Mouse (Mus musculus) heart, embryonic 11.5 days (tissue): ENCODE data around the gene Bcl2l1. TPM values are rescaled to one million over a fixed set of nuclear protein-coding genes. Genes with fewer than 3 reads are reported as not detected.
A peak's percentile ranks its signal among the peaks of the same experiment; 100 is the strongest.

Experiments
- ATAC-seq: fragments of 200-750 bp; cut with Nextera tagmentation; replicated peaks from 2 replicates; pipeline ENCODE4 v1.8.0; 2017; ENCODE audit warnings: moderate library complexity; ENCODE audit not compliant: insufficient number of reproducible peaks, low FRiP score, low TSS enrichment
- H3K27ac ChIP-seq: fragments of 300-500 bp; sonication (generic); 2 replicates; pipeline ENCODE4 v1.5.1; 2014; ENCODE audit warnings: mild to moderate bottlenecking, low read depth, low read length
- H3K27me3 ChIP-seq: fragments of 300-500 bp; sonication (generic); 2 replicates; pipeline ENCODE4 v1.6.1; 2014; ENCODE audit warnings: mild to moderate bottlenecking, low read length, mixed read lengths; ENCODE audit not compliant: control insufficient read depth, insufficient read depth
- H3K36me3 ChIP-seq: fragments of 300-500 bp; sonication (generic); 2 replicates; pipeline ENCODE4 v1.6.1; 2014; ENCODE audit warnings: mild to moderate bottlenecking, low read length, moderate library complexity, mixed read lengths; ENCODE audit not compliant: control insufficient read depth, insufficient read depth
- H3K4me1 ChIP-seq: fragments of 300-500 bp; sonication (generic); 2 replicates; pipeline ENCODE4 v1.6.1; 2014; ENCODE audit warnings: low read length; ENCODE audit not compliant: control insufficient read depth, insufficient read depth
- H3K4me2 ChIP-seq: fragments of 300-500 bp; sonication (generic); 2 replicates; pipeline ENCODE4 v1.6.1; 2014; ENCODE audit warnings: mild to moderate bottlenecking, moderate library complexity
- H3K4me3 ChIP-seq: fragments of 300-500 bp; sonication (generic); 2 replicates; pipeline ENCODE4 v1.5.1; 2014; ENCODE audit warnings: low read depth, low read length
- H3K9ac ChIP-seq: fragments of 300-500 bp; sonication (generic); 2 replicates; pipeline ENCODE4 v1.6.1; 2014; ENCODE audit warnings: mild to moderate bottlenecking, low read depth, low read length, moderate library complexity
- H3K9me3 ChIP-seq: fragments of 300-500 bp; sonication (generic); replicated peaks from 2 replicates; pipeline ENCODE4 v1.6.1; 2016; ENCODE audit warnings: low read length; ENCODE audit not compliant: control insufficient read depth
- WGBS: fragments of 180-500 bp; shearing (Covaris S2); extraction: QIAGEN DNeasy Blood & Tissue Kit; methylation state at CpG from one replicate; pipeline ENCODE4 v1.1.7; 2014; ENCODE audit not compliant: insufficient replicate concordance; 5-methylcytosine and 5-hydroxymethylcytosine counted together
- polyA plus RNA-seq: library from polyadenylated mRNA; unstranded; fragments of >200 nt; fragmentation: Nextera tagmentation; extraction: Ambion mirVana; gene quantifications from 2 replicates; pipeline ENCODE4 v1.2.1, GENCODE M21; 2014

Gene Bcl2l1
- polyA plus RNA-seq, 1 experiment from 2014 or later: 69.8 TPM

DNA sequence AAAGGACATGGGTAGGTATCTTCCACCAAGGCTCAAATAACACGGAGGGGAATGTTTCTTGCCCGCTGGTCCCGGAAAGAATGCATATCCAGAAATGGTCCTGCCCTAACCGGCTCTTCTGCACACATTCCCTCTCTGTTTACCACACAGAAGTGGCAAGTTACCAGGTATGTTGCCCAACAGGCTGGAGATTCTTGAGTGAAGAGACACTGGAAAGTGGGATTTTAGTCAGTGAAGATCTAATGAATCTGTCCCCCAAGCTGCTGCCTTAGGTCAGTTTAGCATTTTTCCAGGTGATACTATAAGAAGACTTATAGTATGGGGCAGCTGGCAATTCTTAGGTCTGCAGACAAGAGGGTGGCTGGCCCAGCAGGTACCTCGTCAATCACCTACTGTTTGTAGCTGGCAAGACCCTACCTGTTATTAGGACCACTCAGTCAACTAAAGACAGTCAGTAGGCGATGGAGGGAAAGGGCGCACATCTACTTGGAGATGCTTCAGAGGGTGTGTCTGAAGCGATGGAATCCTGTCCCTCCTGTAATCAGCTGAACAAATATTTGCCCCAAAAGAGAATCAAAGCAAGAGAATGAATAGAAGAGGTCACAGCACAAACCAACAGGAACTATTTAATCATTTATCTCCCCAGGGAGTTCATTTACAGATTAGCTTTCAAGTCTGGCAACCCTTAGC lies 4.1 kb downstream of the Bcl2l1 start:
- Histone ChIP-seq H3K9ac (peak overlapping the region; percentile 96), H3K4me2 (peak overlapping the region; percentile 73), H3K36me3 (no peaks in the 10 kb centered on the region), H3K4me1 (peaks cover 46% of the 10 kb centered on the region), H3K9me3 (no peaks in the 10 kb centered on the region), H3K27ac (peak overlapping the region; percentile 98), H3K27me3 (no peaks in the 10 kb centered on the region), H3K4me3 (peak overlapping the region; percentile 71)
- no peak for ATAC-seq
- 75% methylated on average over 8 of the region's 8 CpGs for WGBS

DNA sequence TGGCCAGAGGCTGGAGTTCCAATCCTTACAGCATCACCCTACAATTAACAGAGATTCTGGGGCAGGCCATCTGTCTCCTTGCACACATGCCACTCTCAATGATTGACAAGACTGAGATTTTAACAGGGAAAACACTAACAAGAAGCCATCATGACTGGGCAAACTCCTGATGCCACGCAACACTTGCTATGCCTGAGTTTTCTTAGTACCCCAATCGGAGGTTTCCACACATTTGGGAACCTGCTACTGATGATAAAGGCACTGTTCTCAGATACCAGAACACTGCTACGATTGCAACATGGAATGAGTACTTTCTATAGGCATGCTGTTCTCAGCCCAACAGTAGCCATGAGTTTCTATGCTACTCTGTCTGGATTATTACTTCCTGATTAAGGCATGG lies 5.0 kb downstream of the Bcl2l1 start:
- H3K36me3 ChIP-seq: no peaks in the 10 kb centered on the region
- H3K27me3 ChIP-seq: no peaks in the 10 kb centered on the region
- H3K4me2 ChIP-seq: peak overlapping the region; percentile 73
- no peaks in the 10 kb centered on the region for H3K9me3 ChIP-seq
- H3K9ac ChIP-seq: no peak overlapping the region
- WGBS: 60% methylated on average over 3 of the region's 3 CpGs
- no peak overlapping the region for H3K27ac ChIP-seq
- peak overlapping the region; percentile 1; the same call in 1 of the 2 replicates for H3K4me3 ChIP-seq
- peaks cover 52% of the 10 kb centered on the region for H3K4me1 ChIP-seq
- no peak for ATAC-seq

DNA sequence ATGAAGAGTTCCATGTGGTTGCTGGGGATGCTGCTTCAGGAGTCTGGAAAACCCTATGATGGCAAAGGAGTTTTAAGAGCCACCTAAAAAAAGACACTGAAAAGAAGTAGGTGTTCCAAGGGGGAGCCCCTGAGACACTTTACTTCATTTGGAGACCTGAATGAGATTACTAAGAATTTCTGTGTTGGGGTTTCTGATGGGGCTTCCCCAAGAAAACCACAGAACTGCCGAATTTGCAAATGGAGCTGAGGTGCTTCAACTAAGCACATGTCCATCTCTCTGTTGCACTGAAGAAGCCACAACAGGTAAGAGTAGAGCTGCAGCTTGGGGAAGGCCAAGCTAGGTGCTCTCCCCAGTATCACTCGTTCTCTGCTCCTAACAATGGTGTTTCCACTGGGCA lies 5.8 kb downstream of the Bcl2l1 start:
- 72% methylated on average over 2 of the region's 2 CpGs for WGBS
- no peaks in the 10 kb centered on the region for H3K27me3 ChIP-seq
- no peak overlapping the region; the same call in 1 of the 2 replicates for H3K4me2 ChIP-seq
- H3K4me3 ChIP-seq: 0 out of 2 replicates have a peak overlapping the region, but pooled peaks have one; percentile 4
- H3K4me1 ChIP-seq: peaks cover 60% of the 10 kb centered on the region
- H3K36me3 ChIP-seq: no peaks in the 10 kb centered on the region
- no peak overlapping the region for H3K9ac ChIP-seq
- ATAC-seq: no peak
- H3K9me3 ChIP-seq: no peaks in the 10 kb centered on the region
- H3K27ac ChIP-seq: no peak overlapping the region

DNA sequence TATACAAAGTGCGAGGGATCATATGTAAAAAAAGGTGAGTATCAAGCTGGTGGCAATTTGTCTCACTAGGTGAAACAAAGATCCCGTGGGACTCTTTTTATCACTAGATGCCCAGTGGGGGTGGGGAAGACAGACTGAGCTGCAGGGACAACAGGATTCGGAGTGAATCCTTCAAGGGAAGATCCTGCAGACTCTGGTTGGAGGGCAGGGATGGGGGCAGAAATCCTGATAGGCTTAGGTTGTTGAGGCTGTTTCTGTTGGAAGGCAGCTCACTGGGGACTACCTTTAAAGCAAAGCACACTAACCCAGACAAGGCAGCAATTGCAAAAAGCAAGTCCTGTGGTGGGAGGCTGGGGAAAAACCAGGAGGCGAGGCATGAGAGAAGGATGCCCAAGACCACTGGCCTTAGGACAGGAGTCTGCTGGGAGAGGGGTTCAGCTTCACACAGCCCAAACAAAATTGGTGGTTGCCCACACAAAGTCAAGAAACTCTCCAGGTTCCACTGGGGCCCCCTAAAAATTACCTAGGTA lies 6.3 kb downstream of the Bcl2l1 start:
- 58% methylated on average over 4 of the region's 4 CpGs for WGBS
- ATAC-seq: no peak
- no peaks in the 10 kb centered on the region for H3K9me3 ChIP-seq
- peaks cover 65% of the 10 kb centered on the region for H3K4me1 ChIP-seq
- 0 out of 2 replicates have a peak overlapping the region, but pooled peaks have one; percentile 4 for H3K4me3 ChIP-seq
- no peak overlapping the region for H3K27ac ChIP-seq
- H3K4me2 ChIP-seq: peak overlapping the region; percentile 28
- no peak overlapping the region for H3K9ac ChIP-seq
- no peaks in the 10 kb centered on the region for H3K27me3 ChIP-seq
- H3K36me3 ChIP-seq: no peaks in the 10 kb centered on the region

DNA sequence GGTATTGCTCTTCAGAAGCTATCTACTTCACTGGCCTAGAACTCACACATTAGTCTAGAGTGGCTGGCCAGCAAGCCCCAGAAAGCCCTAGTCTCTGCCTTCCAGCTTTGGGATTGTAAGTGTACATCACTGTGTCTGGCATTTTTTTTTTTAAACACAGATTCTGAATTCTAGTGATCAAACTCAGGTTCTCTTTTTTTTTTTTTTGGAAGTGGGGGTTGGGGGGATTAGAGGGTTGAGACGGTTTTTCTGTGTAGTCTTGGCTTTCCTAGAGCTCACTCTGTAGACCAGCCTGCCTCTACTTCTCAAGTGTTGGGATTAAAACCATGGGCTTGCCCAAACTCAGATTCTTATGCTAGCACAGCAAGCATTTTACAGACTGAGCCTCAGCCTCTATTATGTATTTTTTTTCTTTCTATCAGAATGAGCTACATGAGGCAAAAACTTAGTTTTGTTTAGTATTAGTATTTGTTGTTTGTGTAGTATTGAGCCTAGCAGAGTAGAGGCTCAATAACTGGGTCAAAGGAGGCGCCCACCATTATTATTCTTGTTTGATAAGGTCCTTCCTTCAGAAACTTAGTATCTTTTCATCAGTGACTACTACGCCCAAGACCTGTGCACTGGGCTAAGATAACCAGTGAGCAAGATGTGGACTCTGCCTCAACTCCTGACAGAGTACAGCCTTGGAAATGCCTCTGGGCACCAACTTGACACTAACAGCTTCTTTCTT lies 6.9 kb downstream of the Bcl2l1 start:
- peak overlapping the region; percentile 28 for H3K4me2 ChIP-seq
- H3K36me3 ChIP-seq: no peaks in the 10 kb centered on the region
- H3K27me3 ChIP-seq: no peaks in the 10 kb centered on the region
- no peaks in the 10 kb centered on the region for H3K9me3 ChIP-seq
- H3K9ac ChIP-seq: no peak overlapping the region
- H3K4me3 ChIP-seq: no peak overlapping the region
- no peak overlapping the region; the same call in 1 of the 2 replicates for H3K27ac ChIP-seq
- H3K4me1 ChIP-seq: peaks cover 67% of the 10 kb centered on the region
- WGBS: 61% methylated on average over 3 of the region's 3 CpGs
- ATAC-seq: no peak

DNA sequence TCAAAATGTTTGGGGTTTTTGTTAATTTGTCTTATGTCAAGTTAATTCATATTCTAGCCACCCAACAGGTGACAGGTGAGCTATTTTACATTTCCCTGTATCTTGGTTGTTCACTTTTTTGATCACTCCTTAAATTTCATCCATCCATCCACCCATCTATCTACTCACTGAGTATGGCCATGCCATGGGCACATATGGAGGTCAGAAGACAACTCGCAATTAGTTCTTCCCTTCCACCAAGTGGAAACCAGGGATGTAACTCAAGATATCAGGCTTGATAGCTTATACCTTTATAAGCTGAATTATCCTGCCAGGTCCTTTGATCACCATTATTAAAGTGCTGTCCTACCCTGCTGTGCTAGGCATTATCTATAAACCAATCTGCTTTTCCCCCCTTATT lies 7.8 kb downstream of the Bcl2l1 start:
- no peak overlapping the region for H3K4me3 ChIP-seq
- H3K36me3 ChIP-seq: no peaks in the 10 kb centered on the region
- no peak overlapping the region for H3K9ac ChIP-seq
- WGBS: 85% methylated on average over 1 of the region's 1 CpGs
- H3K27me3 ChIP-seq: no peaks in the 10 kb centered on the region
- no peaks in the 10 kb centered on the region for H3K9me3 ChIP-seq
- H3K4me2 ChIP-seq: no peak overlapping the region
- no peak overlapping the region for H3K27ac ChIP-seq
- no peak for ATAC-seq
- H3K4me1 ChIP-seq: peaks cover 66% of the 10 kb centered on the region

DNA sequence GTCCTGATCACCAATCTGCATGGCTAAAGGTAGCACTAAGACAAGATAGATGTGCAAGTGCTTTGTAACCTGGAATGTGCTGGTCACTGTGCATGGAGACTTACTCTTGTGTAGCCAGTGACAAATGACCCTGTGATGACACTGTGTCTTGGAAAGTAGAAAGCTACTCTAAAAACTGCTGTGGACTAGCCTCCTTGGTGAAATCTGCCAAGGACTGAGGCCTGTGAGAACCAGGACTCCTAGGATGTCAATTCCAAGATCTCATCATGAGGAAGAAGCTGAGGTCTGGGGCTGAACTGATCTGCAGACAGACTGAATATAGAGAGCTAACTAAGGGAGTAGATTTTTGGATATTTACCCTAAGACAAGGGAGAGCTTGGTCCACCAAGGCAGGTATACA lies 10.0 kb downstream of the Bcl2l1 start:
- Histone ChIP-seq H3K4me1 (peaks cover 67% of the 10 kb centered on the region), H3K9me3 (no peaks in the 10 kb centered on the region), H3K4me3 (no peak overlapping the region), H3K9ac (no peak overlapping the region), H3K27me3 (no peaks in the 10 kb centered on the region), H3K4me2 (no peak overlapping the region; the same call in 1 of the 2 replicates), H3K27ac (peak overlapping the region; percentile 95), H3K36me3 (no peaks in the 10 kb centered on the region)
- ATAC-seq: no peak

DNA sequence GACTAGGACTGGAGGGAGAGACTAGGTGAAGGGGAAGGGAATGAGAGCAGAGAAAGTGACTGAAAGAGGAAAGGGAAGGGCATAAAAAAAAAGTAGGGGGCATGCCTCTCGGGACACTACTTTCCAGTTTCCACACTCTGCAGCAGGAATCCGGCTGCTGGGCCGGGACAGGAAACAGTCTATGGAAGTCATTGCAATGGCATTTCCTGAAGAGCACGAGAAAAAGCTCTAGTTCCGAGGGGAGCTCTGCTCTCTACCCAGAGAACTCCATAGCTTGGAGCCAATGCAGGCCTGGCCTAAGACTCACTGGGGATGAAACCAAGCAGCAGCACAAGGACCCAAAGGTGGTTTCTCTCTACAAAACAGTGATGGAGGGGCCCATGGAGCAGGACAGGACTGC lies 10.5 kb downstream of the Bcl2l1 start:
- peak overlapping the region; percentile 95 for H3K27ac ChIP-seq

More for the DNA sequence above, 10.5 kb downstream of the Bcl2l1 start:
- Histone ChIP-seq H3K27me3 (no peaks in the 10 kb centered on the region), H3K9ac (peak overlapping the region; percentile 17), H3K4me1 (peaks cover 68% of the 10 kb centered on the region), H3K4me2 (peak overlapping the region; percentile 22; the same call in 1 of the 2 replicates), H3K36me3 (no peaks in the 10 kb centered on the region), H3K4me3 (no peak overlapping the region), H3K9me3 (no peaks in the 10 kb centered on the region)
- 29% methylated on average over 5 of the region's 5 CpGs for whole genome bisulfite sequencing
- ATAC-seq: peak; percentile 28; the same call in 1 of the 2 replicates
